Mouse (Mus musculus): ENCODE results near the gene Wdr60. TPM values are rescaled to one million over a fixed set of nuclear protein-coding genes. Genes with fewer than 3 reads are reported as not detected.

Wdr60 gene
- total RNA-seq (2023): 1.3 to 3.7 TPM (median 2.8 TPM) in 4 replicates

DNA sequence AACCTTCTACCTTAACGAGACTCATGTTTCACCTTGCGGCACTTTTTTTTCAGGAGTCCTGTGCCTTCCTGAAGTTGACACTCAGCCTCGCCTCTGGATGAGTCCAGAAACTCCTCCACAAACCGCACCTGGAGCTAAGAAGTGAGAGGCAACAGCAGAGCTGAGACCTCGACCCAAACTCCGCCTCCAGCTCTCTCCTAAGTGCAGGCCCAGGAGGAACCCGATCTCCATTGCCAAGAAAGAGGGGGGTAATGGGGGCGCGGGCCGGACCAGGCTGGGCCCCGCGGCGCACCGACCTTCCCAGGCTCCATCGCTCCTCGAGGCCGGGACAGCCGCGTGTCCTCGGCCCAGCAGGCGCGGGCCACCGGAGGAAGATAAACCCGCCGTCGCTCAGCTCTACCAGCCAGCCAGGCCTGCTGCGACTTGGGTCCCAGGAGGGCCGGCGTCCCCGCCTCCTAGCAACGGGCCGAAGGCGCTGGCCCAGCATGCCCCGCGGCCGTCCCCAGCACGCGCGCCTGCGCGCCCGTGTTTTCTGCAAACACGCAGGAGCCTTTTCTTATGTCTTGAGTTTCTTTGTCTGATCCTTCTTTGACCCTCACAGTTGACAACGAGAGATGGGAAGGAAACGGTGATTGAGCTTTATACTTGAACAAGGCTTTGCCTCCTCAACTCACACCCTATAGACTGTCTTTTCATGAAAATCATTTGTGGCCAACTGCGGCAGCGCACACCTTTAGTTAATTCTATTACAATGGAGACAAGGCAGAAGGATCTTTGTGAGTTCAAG lies at the start of gene Wdr60:
TSS of gene Wdr60 (minus strand) at position 468 of the 787 bp plus-strand sequence.

GRCm38 (mm10) chr12:116280653-116281364 lies 18.0 kb upstream of the Wdr60 start, which contains the start of gene Esyt2:
Esyt2 (plus strand) TSS chr12:116281196.

DNA sequence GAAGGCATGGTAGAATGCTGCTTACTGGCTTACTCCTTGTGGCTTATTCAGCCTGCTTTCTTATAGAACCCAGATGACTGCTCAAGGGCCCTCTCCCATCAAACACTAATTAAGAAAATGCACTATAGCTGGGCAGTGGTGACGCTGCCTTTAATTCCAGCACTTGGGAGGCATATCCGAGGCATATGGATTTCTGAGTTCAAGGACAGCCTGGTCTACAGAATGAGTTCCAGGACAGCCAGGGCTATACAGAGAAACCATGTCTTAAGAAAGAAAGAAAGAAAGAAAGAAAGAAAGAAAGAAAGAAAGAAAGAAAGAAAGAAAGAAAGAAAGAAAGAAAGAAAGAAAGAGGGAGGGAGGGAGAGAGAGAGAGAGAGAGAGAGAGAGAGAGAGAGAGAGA lies 12.3 kb upstream of the Wdr60 start, which contains the start of gene Gm11027:
TSS of gene Gm11027 (plus strand) at position 301 of the 400 bp plus-strand sequence.

Other genes with a start within 250 kb of the Wdr60 start
- 30.4 to 36.5 TPM (median 32.7 TPM) in 4 replicates for gene Zfp386, start 215.3 kb downstream of the Wdr60 start, total RNA-seq (2023)
- 0.15 TPM in 1 of 4 replicates, not detected in the others for gene Vipr2, start 185.3 kb downstream of the Wdr60 start, total RNA-seq (2023)
- not detected in 4 replicates for gene Gm11027, start 12.4 kb upstream of the Wdr60 start, total RNA-seq (2023)
- 75.4 to 87.3 TPM (median 78.7 TPM) in 4 replicates for gene Esyt2, start 18.2 kb upstream of the Wdr60 start, total RNA-seq (2023)
- gene Ncapg2, start 142.4 kb upstream of the Wdr60 start, total RNA-seq (2023): 8.0 to 11.4 TPM (median 10.6 TPM) in 4 replicates
- not detected in 4 replicates for gene Ptprn2, start 222.7 kb upstream of the Wdr60 start, total RNA-seq (2023)